Mouse (Mus musculus) megakaryocyte, adult 5-6 weeks (primary cell): Measurements from ENCODE around the gene Urb1. TPM values are rescaled to one million over a fixed set of nuclear protein-coding genes. Genes with fewer than 3 reads are reported as not detected.

Source experiments
- ATAC-seq: 2 replicates; pipeline ENCODE4 v1.8.0; 2016; ENCODE audit warnings: mild to moderate bottlenecking, inconsistent platforms; ENCODE audit not compliant: poor library complexity, severe bottlenecking
- total RNA-seq, 2 experiments: library from RNA; stranded (forward) in 1 of 2; stranded (reverse) in 1 of 2; fragments of 153-499, 151-499 nt in 1 of 2; fragments of 221-1000, 200-1000 nt in 1 of 2; gene quantifications; 2 replicates each; pipeline versions ENCODE4 v1.2.3 to v1.2.4; 2015 to 2017

The Urb1 gene
- 3.6 and 5.9 TPM in 2 replicates for total RNA-seq (2015)
- total RNA-seq (2017): 3.6 and 5.0 TPM in 2 replicates

DNA sequence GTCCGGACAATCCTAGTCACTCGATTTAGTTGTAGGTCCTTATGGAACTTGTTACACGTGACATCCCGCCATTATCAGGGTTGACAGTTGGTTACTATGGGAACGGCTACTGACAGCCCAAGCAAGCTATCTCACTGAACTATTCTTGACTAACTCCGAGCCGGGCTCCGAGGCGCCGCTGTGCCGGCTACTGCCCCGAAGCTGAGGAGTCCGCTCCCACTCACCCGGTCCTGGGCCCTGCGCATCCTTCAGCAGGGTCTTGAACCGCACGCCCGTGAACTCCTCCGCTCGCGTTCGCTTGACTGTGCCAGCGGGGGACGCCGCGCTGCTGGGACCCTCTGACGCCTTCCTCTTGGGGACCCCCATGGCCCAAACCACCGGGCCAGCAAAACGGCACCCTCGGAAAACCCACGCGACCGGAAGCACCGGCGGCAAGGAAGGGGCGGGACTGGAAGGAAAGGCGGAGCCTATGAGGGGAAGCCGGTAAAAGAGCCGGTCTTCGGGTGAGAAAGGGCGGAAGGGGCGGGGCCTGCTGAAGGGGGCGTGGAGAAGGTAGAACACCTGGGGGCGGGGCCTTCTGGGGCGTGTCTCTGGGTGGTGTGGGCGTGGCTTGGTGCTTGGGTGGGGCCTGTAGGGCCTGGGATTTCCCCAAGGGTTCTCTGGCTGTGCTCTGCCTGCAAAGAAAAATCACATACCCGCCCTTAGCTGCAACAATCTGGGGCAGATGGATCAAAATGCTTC, at the start of gene Urb1:
Gene Urb1 (minus strand): TSS at position 439 of the 741 bp plus-strand sequence.
- peak; percentile 97 for ATAC-seq

DNA sequence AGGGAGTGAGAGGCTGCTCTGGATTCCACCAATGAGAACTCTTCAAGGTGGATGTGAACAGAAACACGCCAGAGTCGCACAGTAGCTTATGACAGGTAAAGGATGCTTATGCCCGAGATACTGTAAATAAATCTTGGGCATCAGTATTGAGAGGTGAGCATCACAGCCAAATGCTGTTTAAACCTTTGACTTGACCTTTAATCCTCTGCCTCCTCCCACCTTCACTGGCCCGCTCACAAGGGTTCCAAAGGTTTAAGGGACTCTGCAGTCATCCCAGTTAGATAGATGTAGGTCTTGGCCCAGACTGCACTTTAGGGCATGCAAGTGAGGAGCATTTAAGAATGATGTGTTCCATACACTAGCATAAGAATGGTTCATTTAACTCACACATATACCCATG, 48.0 kb upstream of the Urb1 start:
- no peak for ATAC-seq

DNA sequence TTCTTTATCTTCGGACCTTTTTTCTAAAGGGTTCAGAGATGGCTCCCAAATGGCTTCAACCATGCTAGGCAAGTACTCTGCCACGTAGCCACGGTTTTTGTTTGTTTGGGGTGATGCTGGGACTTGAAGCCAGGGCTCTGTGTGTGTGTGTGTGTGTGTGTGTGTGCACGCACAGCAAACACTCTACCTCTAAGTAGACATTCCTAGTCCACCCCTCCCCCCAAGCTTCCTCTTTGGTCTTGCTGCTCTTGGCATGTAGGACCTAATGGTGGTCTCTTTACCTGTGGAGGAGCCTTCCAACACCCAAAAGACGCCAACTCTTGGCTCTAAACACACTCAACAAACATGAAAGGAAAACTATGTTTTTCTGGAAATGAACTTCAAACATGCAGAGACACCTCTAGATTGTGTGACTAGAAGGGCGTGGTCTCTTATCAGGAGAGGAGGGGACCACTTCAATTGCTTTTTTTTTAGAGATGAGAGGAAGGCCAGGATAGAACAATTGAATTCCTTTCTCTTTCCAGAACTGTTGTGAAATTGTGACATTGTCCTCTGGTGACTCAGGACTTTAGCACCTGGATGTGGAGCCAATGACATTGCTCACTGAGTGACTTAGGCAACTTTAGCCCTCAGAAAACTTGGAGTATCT, 46.5 kb upstream of the Urb1 start:
- no peak for ATAC-seq

DNA sequence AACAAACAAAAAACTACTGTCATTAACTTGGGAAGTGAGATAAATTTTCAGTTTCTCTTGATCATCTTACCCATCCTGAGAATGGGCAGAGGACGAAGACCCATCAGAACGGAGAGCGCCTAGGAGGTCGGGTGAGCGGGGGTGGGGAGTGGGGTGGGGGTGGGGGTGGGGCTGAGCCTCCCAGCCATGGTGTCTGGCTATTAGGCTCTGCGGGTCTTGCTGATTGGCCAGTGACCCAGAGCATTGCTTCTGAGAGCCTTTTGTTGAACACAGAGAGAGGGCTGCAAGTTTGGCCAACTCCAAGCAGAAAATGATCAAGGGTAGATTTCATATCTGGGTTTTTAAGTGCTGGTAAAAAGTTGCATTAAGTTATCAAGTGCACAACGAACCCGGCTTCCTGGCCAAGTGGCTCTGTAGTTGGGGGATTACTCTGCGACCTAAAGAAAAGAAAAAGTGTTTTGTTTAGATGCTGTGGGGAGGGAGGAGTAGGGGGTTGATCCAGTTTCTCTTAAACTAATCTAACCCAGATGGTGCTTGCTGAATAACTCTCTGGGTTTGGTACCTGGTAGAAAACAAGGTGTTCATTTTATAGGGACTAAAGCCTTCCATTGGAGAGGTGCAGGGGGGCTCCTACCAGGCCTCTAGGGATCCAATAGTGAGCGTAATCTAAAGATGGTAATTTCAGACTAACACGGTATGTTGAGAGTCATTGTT, 41.6 kb upstream of the Urb1 start:
- ATAC-seq: no peak

DNA sequence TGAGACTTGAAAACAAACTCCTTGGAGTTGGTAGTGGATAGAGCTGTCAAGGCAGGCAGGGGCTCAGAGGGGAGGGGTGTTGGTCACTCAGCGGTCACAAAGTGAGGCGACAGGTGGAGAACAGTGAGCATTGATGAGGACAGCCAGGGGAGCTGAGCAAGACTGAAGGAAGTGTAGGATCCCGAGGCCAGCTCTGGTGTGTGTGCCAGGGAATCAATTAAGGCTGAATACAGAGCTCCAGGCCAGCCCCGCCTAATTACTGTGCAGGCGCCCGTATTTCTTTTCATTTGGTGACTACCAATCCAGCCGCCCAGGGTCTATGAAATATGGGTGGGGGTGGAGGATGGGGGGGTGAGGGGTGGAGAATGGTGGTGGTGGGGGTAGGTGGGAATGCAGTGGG, 40.7 kb upstream of the Urb1 start:
- no peak for ATAC-seq

DNA sequence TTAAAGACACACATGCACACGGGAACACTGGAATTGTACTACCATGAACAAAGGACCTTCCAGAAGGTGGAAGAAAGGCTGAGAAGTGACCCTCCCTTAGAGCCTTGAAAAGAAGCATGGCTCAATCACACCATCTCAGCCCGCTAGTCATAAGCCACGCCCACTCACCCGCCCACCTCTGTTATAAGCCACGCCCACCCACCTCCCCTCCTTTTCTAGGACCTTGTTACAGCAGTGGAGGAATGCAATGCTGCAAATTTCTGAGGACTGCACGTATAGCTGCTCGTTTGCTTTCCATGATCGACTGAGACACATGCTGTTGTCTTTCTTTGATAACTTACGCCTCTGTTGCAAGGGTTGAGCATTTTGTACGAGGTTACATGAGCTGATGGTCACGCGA, 39.0 kb upstream of the Urb1 start:
- no peak for ATAC-seq

DNA sequence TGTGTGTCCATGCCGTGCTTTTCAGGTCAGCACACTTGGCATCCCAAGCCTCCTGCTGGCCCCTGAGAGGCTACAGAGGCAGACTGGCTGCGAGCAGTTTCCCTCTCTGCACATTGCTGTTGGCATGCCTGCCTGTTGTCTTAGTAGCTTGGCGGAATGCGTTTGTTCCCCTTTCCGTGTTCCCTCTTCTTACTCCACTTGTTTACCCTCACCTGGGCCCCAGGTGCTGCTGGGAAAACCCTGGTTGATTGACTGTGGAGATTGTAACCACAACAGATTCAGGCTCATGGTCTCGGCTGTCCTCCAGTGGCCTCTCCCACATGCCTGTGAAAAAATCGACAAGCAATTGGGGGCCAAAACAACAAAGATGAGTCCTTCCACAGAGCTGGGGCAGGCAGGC, 38.5 kb upstream of the Urb1 start:
- no peak for ATAC-seq

DNA sequence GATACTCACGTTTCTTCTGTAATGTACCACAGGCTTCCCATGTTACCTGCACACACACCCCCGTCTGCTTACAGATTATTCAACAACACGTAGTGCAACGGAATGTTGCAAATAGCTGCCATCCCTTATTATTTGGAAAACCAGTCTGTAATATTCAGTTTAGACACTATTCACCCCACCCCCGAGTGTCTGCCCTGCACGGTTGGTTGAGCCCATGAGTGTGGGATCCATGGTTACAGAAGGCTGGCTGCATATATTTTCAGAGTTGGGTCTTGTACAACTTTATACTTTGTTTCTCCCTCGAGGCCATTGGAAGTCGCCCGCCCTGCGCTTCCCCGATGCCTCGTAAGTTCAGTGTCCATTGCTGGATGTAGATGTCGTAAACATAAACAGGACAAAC, 35.4 kb upstream of the Urb1 start:
- no peak for ATAC-seq

DNA sequence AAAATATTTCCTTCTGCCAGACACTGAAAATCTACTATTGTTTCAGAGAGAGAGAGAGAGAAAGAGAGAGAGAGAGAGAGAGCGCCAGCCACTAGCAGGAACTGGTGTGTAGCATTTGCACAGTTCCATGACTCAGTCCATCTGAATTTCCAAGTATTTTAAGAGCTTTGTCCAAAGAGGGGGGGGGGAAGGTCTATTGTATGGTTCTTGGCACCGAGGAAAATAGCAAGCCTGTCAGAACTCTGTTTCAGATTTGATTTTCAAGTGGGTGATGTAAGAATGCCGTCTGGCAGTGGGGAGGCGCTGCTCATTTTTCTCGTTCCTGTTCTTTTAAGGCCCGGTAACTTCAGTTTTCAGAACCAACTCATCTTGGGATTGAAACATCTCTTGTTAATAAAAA, 34.8 kb upstream of the Urb1 start:
- no peak for ATAC-seq

DNA sequence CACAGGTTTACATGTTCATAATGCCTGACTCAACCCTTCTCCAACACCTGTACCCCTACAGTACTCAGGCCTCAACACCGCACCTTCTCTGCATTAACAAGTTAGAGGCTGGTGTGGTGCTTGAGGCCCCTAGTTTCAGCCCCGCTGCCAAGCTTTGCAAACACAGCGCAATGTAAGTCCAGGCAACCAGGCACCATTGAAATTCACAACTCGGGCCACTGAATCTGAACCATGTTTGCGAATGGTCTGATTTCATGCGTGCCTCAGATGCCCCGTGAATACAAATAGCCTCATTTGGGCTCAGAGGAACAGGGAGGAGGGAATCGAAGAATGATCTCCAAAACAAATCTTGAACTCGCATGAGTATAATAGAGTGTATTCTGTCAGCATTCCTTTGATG, 32.0 kb upstream of the Urb1 start:
- ATAC-seq: no peak

DNA sequence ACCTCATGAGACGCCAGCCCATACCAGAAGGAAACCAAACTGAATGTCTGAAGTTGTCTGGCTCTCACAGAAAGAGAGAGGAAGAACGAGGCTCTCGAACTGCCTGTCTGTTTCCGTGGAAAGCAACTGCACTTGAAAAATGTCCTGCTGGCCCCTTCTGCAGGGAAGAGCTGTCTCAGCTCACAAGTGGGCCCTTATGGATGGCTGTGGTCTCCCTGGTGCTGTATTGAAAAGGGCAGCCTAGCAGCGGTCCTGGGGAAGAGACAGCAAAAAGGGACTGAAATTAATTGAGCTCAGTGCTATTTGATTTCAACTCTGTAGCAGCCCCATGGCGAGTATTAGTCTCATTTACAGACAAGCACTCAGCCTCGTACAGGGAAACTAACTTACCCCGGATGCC, 27.2 kb upstream of the Urb1 start:
- no peak for ATAC-seq

DNA sequence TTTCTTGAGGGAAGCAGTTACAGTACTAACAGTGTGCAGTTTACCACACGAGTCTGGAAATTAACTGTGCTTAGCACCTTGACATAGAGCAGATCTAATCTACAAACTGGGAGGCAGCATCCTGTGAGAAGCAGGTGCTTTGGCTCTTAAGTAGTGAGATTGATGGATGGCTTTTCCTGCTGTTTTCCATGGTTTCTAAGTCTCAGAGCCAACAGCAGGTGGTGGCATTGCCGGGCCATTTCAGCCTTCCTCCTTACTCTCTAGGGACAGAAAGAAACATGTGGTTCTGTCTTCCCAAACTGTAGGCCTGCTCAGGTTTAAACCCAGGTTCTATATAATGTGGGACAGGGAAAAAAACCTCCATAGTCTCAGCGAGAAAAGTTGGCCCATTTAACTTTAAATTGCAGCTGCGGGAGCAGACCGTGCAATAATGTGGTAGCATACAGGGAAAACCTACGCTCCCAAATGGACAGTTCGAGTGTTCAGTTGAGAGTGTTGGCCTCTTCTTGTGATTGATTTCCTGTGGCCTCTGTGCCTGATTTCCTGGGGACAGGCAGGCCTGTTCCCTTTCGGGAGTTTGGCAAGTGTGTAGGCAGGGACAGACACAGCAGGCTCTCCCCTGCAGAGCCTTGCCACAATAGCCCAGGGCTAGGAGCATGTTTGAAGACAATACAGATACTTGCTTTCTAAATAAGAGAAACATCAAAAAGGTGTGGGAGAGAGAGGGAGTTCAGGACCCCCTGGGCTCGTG, 23.0 kb upstream of the Urb1 start:
- ATAC-seq: no peak

DNA sequence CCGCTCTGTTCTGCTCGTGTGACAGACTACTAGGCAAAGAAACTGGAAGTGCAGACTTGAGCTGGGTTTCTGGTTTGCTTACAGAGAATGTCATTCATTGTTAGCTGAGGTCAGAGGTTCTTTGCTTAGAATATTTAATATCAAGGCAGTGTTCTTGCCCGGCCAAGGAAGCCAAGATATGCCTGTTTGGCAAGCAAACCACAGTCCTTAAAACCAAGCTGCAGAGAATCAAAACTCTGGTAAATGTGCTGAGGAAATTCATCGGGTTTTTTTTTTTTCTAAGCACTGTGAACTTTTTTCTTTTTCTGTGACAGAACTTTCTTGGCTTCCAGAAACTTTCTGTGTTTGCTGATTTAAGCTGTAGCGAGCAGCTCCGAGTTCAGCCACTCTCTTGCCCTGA, 22.3 kb upstream of the Urb1 start:
- no peak for ATAC-seq

DNA sequence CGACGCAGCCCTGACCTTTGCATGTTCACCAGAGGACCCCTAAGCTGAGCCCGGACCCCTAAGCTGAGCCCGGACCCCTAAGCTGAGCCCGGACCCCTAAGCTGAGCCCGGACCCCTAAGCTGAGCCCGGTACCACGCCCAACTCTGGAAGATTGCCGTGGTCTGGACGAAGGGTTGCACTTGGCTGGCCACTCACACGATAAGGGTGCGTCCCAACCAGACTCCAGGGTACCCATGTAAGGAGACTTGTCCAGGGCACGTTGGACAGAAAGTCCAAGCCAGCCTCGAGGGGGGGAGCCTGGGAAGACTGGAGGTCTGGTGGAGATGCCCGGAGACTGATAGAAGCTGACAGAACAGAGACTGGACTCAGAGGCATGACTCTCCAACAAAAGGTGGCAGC, 21.5 kb upstream of the Urb1 start:
- no peak for ATAC-seq

DNA sequence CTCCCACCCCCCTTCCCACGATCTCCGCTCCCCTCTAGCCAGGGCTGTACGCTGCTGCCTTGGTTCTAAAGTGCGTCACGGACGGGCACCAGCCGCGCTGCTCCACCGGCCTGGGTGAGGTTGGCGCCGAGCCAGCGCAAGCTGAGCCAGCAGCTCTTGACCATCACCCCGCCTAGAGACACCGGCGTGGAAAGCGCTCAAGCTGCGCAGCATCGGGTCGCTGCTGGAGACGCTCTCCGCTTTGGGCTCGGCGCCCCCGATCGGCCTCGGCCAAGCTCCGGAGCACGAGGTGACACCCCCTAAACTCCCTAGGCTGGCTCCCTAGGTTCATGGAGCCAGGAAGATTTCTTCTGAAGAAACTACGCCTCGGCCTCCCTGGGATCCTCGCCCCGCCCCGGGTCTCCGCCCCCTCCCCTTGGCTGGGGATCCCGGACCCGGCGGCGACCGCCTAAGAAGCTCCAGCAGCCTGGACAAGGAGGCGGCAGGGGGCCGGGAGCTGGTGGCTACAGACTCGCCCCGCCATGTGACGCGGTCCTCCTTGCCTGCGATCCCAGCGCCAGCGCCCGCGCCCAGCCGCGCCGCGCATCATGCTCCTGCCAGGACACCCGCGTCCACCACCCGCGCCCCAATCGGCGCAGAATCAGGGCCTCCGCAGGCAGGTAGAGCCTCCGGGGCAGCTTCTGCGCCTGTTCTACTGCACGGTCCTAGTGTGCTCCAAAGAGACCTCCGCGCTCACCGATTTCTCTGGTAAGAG, 20.6 kb upstream of the Urb1 start:
- ATAC-seq: peak; percentile 33

DNA sequence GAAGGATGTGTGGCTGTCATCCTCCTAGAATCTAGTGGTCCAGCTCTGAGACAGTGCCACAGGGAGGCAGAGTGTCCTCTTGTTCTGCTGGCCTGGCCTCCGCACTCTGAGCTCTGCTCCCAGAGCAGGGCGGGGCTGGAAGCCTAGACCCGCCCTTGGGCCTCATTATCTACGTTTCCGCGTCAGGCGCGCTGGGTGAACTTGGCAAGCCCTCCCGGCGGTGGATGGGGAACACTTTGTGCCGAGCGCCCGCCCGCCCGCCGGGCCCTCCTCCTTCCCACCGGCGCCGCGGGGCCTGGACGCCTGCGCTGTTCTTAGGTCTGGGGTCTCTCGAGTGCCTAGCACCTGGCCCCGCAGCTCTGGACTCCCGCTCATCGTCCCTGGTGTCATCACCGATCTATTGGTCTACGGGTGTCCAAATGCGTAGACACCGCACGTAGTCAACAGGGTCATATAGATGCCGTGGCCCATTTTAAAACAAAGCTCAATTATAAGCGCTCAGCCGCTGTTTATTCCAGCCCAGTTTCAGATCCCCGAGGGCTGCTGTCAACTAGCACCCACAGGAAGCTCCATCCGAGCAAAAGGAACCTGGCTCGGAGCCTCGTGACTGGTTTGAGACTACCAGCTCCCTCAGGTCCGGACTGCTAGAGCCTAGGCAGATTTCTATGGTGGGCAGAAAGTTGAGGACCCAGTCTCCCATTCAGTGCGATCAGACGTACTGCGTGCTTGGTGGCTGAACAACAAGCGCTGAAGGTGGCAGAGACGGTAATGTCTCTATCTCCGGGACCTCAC, 19.9 kb upstream of the Urb1 start:
- ATAC-seq: peak; percentile 94

DNA sequence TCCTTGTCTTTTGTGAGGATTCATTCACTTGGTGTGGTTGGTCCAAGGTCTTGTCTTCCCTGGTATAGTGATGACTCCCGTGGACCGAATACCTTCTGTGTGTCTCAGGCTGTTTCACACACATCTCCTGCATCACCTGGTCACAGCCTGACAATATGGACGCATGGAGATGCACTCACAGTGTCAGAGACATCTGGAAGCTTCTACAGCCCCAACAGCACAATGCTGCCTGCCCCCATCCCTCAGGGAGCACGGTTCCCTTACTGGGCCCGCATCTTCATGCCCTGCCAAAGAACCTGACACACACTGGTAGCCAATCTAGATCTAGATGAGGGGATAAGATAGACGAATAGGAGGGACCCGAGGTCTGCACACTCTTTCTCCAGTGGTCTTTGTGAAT, 18.9 kb upstream of the Urb1 start:
- ATAC-seq: no peak

DNA sequence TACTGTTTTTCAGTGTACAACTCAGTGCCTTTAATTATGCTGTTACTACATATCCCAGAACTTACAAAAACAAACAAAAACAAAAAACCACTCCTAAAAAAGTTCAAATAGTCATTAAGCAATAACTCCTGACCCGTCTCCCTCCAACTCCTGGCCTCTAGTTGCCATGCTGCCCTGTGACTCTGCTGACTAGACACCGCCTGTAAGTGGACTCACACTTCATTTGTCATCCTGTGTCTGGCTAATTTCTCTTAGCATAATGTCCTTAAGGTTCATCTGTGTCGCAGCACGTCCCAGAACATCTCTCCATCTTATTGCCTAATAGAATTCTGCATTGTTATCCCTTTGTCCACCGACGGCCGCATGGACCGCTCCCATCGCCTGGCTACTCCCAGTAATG, 17.3 kb upstream of the Urb1 start:
- ATAC-seq: no peak

DNA sequence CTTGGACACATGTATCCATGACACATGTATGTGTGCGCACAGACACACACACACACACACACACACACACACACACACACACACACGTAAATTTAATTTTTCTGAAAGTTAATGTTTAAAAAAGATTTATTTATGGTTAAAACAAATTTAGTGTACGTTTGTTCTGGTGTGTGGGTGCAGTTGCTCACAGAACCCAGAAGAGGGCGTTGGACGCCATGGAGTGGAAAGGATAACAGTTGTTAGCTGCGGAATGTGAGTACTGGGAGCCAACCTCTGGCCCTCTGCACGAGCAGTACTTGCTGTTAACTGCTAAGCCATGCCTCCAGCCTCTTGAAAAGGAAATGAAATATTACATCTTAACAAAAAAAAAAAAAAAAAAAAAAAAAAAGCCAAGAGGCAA, 16.2 kb upstream of the Urb1 start, which contains the start of gene Eva1c:
Gene Eva1c (plus strand): TSS at position 263 of the 400 bp plus-strand sequence.
- no peak for ATAC-seq

DNA sequence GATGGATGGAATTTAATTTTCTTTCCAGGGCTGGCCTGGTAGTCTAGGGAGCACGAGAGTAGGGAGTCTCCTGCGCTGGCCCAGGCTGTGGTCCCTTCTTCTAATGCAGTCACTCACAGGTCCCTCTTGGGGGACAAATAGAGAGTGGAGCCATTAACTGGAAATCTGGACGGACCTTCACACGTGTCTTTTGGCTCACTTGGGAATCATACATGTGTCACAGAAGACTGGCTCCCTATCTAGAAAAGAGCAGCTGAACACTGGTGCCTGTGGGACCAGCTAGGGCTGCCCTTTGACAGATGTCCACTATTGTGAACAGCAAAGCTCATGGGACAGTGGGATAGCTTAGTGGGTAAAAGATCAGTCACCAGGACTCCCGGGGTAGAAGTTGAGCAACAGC, 15.8 kb upstream of the Urb1 start:
- no peak for ATAC-seq
